Mouse (Mus musculus): Measurements from ENCODE around the gene Itpr2.

- TF ChIP-seq CTCF (IDR thresholded peaks at IDR 0.05; ENCODE audit: extremely low read depth, insufficient read depth, insufficient read length, insufficient replicate concordance) (no peak), POLR2A (IDR thresholded peaks at IDR 0.05; ENCODE audit: low read depth, low read length) (no peak)
These were observed 286.7 kb downstream of the Itpr2 start for GRCm38 (mm10) chr6:146215302-146215701.
